Mouse (Mus musculus) lung, postnatal 10 days (tissue): ENCODE data around the gene Cnot10.
A peak's percentile ranks its signal among the peaks of the same experiment; 100 is the strongest.

Source experiments
- DNase-seq: peaks from one replicate; pipeline ENCODE4 v3.0.0; 2021

Gene Cnot10

GRCm38 (mm10) chr9:114639839-114640646 is at the start of gene Cnot10:
TSS of gene Cnot10 (minus strand) at chr9:114640184.
- DNase-seq: peak; percentile 99

- DNase-seq: peak; percentile 58
Observed at GRCm38 (mm10) chr9:114688953-114689407, 49.0 kb upstream of the Cnot10 start.

DNA sequence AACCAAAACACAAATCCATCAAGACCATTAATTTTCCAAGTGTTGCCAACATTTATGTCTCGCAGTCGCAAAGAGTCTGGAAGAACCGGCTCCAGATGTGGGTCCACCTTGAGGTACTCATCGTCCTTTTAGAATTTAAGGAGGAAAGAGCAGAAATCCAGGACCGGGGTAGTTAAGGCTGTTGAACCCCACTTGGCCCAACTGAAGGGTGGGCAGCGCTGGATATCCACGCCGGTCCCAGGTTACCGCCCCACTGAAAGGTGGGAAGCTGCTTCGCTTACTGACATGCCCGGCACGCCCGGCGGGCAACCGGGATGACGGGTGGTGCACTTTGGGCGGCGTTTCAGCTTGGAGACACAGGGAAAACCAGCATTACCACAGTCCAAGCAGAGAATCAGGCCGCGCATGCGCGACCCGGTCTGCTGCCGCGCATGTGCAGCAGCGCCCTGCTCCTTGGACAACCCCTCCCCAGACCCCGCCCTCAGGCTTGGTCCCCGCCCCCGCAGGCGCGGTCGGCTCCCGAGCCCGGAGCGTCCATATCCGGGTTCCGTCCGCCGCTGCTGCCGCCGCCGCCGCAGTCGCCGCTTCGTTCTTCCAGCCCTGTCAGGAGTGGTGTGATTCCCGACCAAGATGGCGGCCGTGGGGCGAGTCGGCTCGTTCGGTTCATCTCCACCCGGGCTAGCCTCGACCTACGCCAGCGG is 48.4 kb upstream of the Cnot10 start, which contains the start of gene Dync1li1:
Gene Dync1li1 (plus strand): TSS at position 539 of the 701 bp plus-strand sequence.
- DNase-seq: peak; percentile 98

DNA sequence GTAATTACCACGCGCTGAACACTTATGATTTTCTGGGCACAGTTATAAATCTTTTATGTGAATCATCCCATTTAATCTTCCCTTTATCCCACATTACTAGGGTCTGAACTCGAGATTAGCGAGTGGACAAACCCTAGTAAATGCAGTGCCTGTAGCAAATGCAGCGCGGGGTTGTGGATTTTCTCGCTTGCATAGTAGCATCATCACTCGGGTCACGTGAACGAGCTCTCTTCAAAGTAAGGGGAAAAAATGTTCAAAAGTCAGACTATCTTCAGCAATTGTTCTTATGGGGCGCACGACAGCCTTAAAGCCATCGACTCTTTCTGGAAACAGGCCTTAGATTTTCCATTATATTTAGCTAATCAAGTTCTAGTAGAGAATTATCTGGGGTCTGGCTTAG is 47.7 kb upstream of the Cnot10 start:
- no peak for DNase-seq

GRCm38 (mm10) chr9:114686245-114686644 is 46.3 kb upstream of the Cnot10 start:
- DNase-seq: no peak

- DNase-seq: no peak
Observed at GRCm38 (mm10) chr9:114682193-114682592, 42.2 kb upstream of the Cnot10 start.

GRCm38 (mm10) chr9:114680531-114680930 is 40.5 kb upstream of the Cnot10 start:
- no peak for DNase-seq

- no peak for DNase-seq
Observed at GRCm38 (mm10) chr9:114679944-114680343, 40.0 kb upstream of the Cnot10 start.

DNA sequence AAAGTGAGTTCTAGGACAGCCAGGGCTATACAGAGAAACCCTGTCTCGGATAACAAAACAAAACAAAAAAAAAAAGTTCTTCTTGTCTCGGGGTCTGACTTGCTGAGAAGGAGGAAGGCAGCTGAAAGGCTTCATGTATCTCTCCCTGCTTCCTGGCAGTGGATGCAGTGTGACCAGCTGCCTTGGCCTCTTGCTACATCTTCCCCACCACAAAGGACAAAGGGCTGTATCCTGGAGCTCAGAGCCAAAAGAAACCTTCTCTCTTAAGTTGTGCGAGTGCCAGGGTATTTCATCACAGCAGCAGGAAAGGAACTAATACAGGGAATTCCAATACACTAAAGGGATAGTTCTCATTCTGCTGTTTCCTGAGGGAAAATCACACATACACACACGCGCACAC is 38.6 kb upstream of the Cnot10 start:
- peak; percentile 34 for DNase-seq

- DNase-seq: no peak
Observed at GRCm38 (mm10) chr9:114673626-114674025, 33.6 kb upstream of the Cnot10 start.

- DNase-seq: no peak
Observed at GRCm38 (mm10) chr9:114672703-114673561, 32.9 kb upstream of the Cnot10 start.

DNA sequence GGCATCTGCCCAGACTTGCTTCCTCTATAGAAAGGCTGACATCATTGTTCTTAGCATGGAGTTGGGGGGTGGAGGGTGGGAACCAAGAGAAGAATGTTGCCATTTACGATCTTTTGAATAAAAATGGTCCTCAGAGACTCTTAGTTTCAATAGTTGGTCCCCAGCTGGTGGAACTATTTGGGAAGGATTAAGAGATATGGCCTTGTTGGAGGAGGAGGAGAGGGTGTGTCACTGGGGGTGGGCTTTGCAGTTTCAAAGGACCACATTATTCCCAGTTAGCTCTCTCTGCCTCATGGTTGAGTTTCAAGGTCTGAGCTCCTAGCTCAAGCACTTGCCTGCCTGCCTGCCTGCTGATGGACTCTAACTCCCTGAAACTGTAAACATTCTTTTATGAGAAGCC is 32.0 kb upstream of the Cnot10 start:
- no peak for DNase-seq

GRCm38 (mm10) chr9:114669011-114669410 is 29.0 kb upstream of the Cnot10 start:
- DNase-seq: no peak

- peak; percentile 8 for DNase-seq
Observed at GRCm38 (mm10) chr9:114668047-114668446, 28.1 kb upstream of the Cnot10 start.

GRCm38 (mm10) chr9:114666858-114667257 is 26.9 kb upstream of the Cnot10 start:
- no peak for DNase-seq

DNA sequence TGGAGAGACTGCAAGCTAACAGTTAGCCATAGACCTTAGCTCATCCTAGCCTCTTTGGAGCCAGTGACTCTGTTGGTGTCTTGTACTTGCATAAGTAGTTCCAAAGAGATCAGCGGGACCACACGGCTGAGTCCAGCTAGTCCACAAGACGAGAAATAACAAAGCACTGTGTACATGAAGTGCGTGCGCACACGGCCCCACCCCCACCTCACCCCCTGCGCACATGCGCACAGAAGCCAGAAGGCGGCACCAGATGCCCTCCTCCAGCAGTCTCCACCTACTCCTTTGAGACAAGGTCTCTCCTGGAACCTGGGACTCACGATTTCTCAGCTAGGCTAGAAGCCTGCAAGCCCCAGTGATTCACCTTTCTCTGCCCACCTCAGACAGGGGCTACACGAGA is 23.8 kb upstream of the Cnot10 start:
- DNase-seq: no peak

- no peak for DNase-seq
Observed at GRCm38 (mm10) chr9:114661991-114662390, 22.0 kb upstream of the Cnot10 start.

DNA sequence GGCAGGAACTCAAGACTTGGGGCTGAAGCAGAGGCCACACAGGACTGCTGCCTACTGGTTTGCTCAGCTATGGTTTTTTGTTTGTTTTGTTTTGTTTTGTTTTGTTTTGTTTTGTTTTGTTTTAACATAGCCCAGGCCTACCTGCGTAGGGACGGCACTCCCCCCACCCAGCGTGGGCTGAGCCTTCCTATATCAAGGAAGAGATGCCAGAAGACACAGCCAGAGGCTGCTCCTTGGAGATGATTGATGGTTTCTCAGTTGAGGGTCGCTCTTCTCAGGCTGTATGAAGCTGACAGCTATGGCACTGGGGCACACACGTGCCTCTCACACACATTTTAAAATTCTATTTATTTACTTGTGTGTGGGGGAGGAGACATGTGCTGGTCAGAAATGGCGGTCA is 21.0 kb upstream of the Cnot10 start:
- DNase-seq: no peak

GRCm38 (mm10) chr9:114660506-114660905 is 20.5 kb upstream of the Cnot10 start:
- no peak for DNase-seq

DNA sequence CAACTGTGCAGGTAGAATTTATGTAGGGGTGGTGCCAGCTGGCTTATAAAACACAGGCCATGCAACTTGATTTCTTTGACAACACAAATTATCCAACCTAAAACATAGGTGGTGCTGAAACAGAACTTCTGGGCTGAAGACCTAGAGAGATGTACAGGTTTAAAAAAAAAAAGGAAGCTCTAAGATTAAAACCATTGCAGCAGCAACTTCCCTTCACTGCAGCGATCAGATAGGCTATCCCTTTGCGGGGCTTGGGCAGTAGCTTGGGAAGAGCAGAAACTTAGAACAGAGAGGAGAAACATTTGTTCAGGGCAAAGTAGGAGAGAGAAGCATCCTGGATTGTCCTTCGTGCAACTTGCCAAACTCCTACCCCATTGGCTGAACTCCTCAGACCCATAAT is 16.7 kb upstream of the Cnot10 start:
- DNase-seq: no peak

- DNase-seq: no peak
Observed at GRCm38 (mm10) chr9:114655356-114655755, 15.4 kb upstream of the Cnot10 start.

GRCm38 (mm10) chr9:114650938-114651634 is 11.1 kb upstream of the Cnot10 start:
- DNase-seq: no peak
